Mouse (Mus musculus): ENCODE data around the gene Snd1. TPM values are rescaled to one million over a fixed set of nuclear protein-coding genes. Genes with fewer than 3 reads are reported as not detected.

The Snd1 gene
- total and polyA plus RNA-seq, 3 experiments = 83.7 to 377 (median 210) TPM

- Histone ChIP-seq H3K4me1 (ENCODE audit: control insufficient read depth in 1 of 2, insufficient read depth in 2 of 2) (no peaks in the 10 kb centered on the region), H3K4me2 (ENCODE audit: insufficient read depth, low read depth, poor library complexity, severe bottlenecking) (no peak overlapping the region), H3K9me3 (replicated peaks; ENCODE audit: low read length) (no peaks in the 10 kb centered on the region), H3K36me3 (replicated peaks in 1 of 2; ENCODE audit: control insufficient read depth in 1 of 2, insufficient read depth in 1 of 2, low read length in 1 of 2) (peaks cover 74 to 92% of the 10 kb centered on the region in 2 experiments), H3K27ac (ENCODE audit: insufficient read depth, low read depth) (no peak overlapping the region), H3K27me3 (replicated peaks) (no peaks in the 10 kb centered on the region), H3K79me2 (replicated peaks; ENCODE audit: control insufficient read depth, extremely low read depth, insufficient read depth, poor library complexity, severe bottlenecking) (peaks cover 4% of the 10 kb centered on the region), H3K9ac (ENCODE audit: insufficient read depth, low read depth) (no peak overlapping the region), H3K4me3 (replicated peaks in 1 of 3; ENCODE audit: low read depth in 2 of 3, low read length in 2 of 3, poor library complexity in 1 of 3) (no peak overlapping the region)
- TF ChIP-seq ZMIZ1 (IDR thresholded peaks at IDR 0.05; ENCODE audit: low read depth, low read length) (no peak), USF1 (IDR thresholded peaks at IDR 0.05; ENCODE audit: low read depth, low read length) (no peak), ZKSCAN1 (IDR thresholded peaks at IDR 0.05; ENCODE audit: borderline replicate concordance, low read depth, low read length) (no peak), IRF4 (IDR thresholded peaks at IDR 0.05; ENCODE audit: low read depth, low read length) (no peak), JUND (conservative IDR thresholded peaks at IDR 0.05; ENCODE audit: low read depth, low read length) (no peak), HCFC1 (IDR thresholded peaks at IDR 0.05; ENCODE audit: low read depth, low read length) (no peak), SMC3 (IDR thresholded peaks at IDR 0.05; ENCODE audit: low read depth, low read length) (no peak), RAD21 (IDR thresholded peaks at IDR 0.05; ENCODE audit: low read depth, low read length) (no peak), ZC3H11A (IDR thresholded peaks at IDR 0.05; ENCODE audit: low read depth, low read length) (no peak)
- DNase-seq (ENCODE audit: extremely low read depth) = no peak
- in situ Hi-C loops (cut with MboI; ENCODE audit: low pct_ligation_motif_present, low pct_unique_long_range_greater_than_20kb, low sequenced_read_pairs) = no loop called here
- dilution Hi-C loops (cut with MboI; ENCODE audit: extremely low pct_ligation_motif_present, extremely low pct_unique_long_range_greater_than_20kb, low sequenced_read_pairs) = no loop called here
Observed at GRCm38 (mm10) chr6:28527459-28527858, 52.5 kb downstream of the Snd1 start.

GRCm38 (mm10) chr6:28528208-28528607 is 53.3 kb downstream of the Snd1 start:
- TF ChIP-seq ZC3H11A (IDR thresholded peaks at IDR 0.05; ENCODE audit: low read depth, low read length) (no peak), ZKSCAN1 (IDR thresholded peaks at IDR 0.05; ENCODE audit: borderline replicate concordance, low read depth, low read length) (no peak), CHD1 (IDR thresholded peaks at IDR 0.05; ENCODE audit: low read depth, low read length) (no peak), ZNF384 (IDR thresholded peaks at IDR 0.05; ENCODE audit: low read depth, low read length) (no peak), USF2 (conservative IDR thresholded peaks at IDR 0.05; ENCODE audit: low read depth, low read length) (no peak), NRF1 (IDR thresholded peaks at IDR 0.05; ENCODE audit: low read depth, low read length) (no peak), ELF1 (IDR thresholded peaks at IDR 0.05; ENCODE audit: low read depth, low read length) (no peak), MYC (IDR thresholded peaks at IDR 0.05; ENCODE audit: low read depth, low read length) (no peak), ZMIZ1 (IDR thresholded peaks at IDR 0.05; ENCODE audit: low read depth, low read length) (no peak), KAT2A (IDR thresholded peaks at IDR 0.05; ENCODE audit: insufficient replicate concordance, low read length) (no peak), POLR2AphosphoS2 (IDR thresholded peaks at IDR 0.05; ENCODE audit: low read depth, low read length) (no peak), HCFC1 (IDR thresholded peaks at IDR 0.05; ENCODE audit: low read depth, low read length) (no peak), SIN3A (IDR thresholded peaks at IDR 0.05; ENCODE audit: low read length) (no peak), RCOR1 (conservative IDR thresholded peaks at IDR 0.05; ENCODE audit: low read depth, low read length) (no peak), TBP (conservative IDR thresholded peaks at IDR 0.05; ENCODE audit: low read depth, low read length) (no peak), GABPA (IDR thresholded peaks at IDR 0.05; ENCODE audit: insufficient replicate concordance, low read depth, low read length) (no peak)
- in situ Hi-C loops (cut with MboI; ENCODE audit: low pct_ligation_motif_present, low pct_unique_long_range_greater_than_20kb, low sequenced_read_pairs) = no loop called here
- Histone ChIP-seq H3K36me3 (replicated peaks in 1 of 2; ENCODE audit: control insufficient read depth in 1 of 2, insufficient read depth in 1 of 2, low read length in 1 of 2) (peaks cover 70 to 92% of the 10 kb centered on the region in 2 experiments), H3K4me3 (replicated peaks in 1 of 3; ENCODE audit: low read depth in 2 of 3, low read length in 2 of 3, poor library complexity in 1 of 3) (no peak overlapping the region), H3K9ac (ENCODE audit: insufficient read depth, low read depth) (no peak overlapping the region), H3K9me3 (replicated peaks; ENCODE audit: low read length) (no peaks in the 10 kb centered on the region), H3K4me1 (ENCODE audit: control insufficient read depth in 1 of 2, insufficient read depth in 2 of 2) (no peaks in the 10 kb centered on the region), H3K27ac (ENCODE audit: insufficient read depth, low read depth) (no peak overlapping the region), H3K79me2 (replicated peaks; ENCODE audit: control insufficient read depth, extremely low read depth, insufficient read depth, poor library complexity, severe bottlenecking) (peaks cover 4% of the 10 kb centered on the region; the same call in 1 of the 2 replicates), H3K27me3 (replicated peaks) (no peaks in the 10 kb centered on the region), H3K4me2 (ENCODE audit: insufficient read depth, low read depth, poor library complexity, severe bottlenecking) (no peak overlapping the region)
- dilution Hi-C loops (cut with MboI; ENCODE audit: extremely low pct_ligation_motif_present, extremely low pct_unique_long_range_greater_than_20kb, low sequenced_read_pairs) = no loop called here
- DNase-seq (ENCODE audit: extremely low read depth) = no peak
